Mouse (Mus musculus): ENCODE data around the gene Sel1l. TPM values are rescaled to one million over a fixed set of nuclear protein-coding genes. Genes with fewer than 3 reads are reported as not detected.

The Sel1l gene
- polyA plus RNA-seq, 1 experiment from 2014 or later, result 89.3 TPM

DNA sequence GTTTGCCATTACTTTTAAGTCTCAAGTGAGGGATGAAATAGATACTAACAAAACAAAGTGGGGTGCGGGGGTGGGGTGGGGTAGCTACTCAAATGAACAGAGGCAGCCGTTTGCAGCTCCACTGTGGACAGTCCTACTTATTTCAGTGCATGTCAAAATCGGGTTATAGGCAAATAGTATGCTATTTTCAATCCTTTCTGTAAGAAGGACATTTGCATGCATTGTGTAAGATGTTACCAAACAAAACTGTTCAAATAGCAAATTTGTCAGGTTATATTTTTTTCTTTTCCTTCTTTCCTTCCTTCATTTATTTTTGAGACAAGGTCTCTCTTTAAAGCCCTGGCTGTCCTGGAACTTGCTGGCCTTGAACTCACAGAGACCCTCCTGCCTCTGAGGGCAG is 44.7 kb downstream of the Sel1l start:
- Histone ChIP-seq H3K4me3 (ENCODE audit: low read length) (no peak overlapping the region), H3K4me1 (ENCODE audit: control insufficient read depth, insufficient read depth, low read length) (no peaks in the 10 kb centered on the region), H3K9me3 (ENCODE audit: control insufficient read depth, low read length) (no peaks in the 10 kb centered on the region), H3K27me3 (ENCODE audit: control insufficient read depth, insufficient read depth, low read length) (no peaks in the 10 kb centered on the region), H3K27ac (ENCODE audit: low read depth, low read length) (no peak overlapping the region), H3K36me3 (ENCODE audit: control insufficient read depth, insufficient read depth, low read length) (peaks cover 17% of the 10 kb centered on the region), H3K9ac (ENCODE audit: low read depth, low read length) (no peak overlapping the region), H3K4me2 (replicated peaks; ENCODE audit: low read depth, low read length) (no peak overlapping the region)
- no peak for ATAC-seq (ENCODE audit: low FRiP score, low TSS enrichment)
- 50% methylated on average over 3 of the region's 3 CpGs for WGBS

DNA sequence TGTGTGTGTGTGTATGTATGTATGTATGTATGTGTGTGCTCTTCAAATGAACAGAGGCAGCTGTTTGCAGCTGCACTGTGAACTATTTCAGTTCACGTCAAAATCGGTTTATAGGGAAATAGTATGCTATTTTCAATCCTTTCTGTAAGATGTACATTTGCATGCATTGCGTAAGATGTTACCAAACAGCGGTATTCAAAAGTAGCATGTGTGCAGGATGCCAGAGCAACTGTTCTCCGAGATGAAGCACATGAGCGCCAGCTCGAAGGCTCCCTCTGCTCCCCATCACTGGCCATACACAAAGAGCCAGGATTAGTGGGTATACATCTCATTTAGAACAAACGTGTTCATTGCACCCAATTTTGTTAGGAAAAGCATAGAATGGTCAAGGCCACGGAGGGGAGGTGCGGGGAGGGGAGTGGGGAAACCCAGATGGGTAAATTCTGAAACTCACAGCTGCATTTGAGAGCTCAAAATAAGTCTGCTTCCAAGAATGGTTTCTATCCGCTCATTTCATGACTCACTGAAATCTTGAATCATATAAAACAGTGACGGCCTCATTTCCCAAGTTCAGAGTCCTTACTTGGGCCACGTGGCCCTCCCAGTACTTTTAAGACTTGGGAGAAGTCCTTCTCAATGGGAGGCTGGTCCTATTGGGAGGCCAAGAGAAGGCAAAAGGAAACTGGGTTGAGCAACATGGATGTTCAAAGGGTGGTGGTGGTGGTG is 45.6 kb downstream of the Sel1l start:
- WGBS, result 88% methylated on average over 13 of the region's 13 CpGs
- ATAC-seq (ENCODE audit: low FRiP score, low TSS enrichment), result no peak

DNA sequence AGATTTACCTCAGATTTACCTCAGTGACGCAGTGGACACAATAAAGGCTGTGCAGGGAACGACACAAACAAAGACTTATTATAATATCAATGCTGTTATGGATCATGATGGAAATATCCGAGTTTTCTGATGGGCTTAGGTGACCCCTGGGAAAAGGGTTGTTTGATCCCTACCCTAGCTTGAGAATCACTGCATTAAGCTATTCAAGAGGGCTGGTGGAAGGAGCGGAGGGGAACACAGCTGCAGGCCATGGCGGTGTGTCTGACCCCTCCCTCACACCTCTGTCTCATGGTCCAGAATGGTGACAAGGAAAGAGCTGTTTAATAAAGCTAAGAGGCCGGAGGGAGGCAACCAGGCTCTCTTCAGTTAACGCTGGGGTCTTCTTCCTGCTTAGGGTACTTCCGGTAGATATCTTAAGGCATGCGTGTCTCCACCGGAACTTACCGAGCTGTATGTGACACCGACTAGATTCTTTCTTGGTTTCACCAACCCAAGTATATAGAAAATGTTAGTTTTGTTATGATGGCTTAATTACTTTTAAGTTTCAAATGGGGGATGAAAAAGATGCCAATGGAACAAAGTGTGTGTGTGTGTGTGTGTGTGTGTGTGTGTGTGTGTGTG is 46.3 kb downstream of the Sel1l start:
- no peak overlapping the region for H3K4me2 ChIP-seq (replicated peaks; ENCODE audit: low read depth, low read length)
- ATAC-seq (ENCODE audit: low FRiP score, low TSS enrichment), result no peak
- no peaks in the 10 kb centered on the region for H3K4me1 ChIP-seq (ENCODE audit: control insufficient read depth, insufficient read depth, low read length)
- H3K9me3 ChIP-seq (ENCODE audit: control insufficient read depth, low read length), result no peaks in the 10 kb centered on the region
- 91% methylated on average over 12 of the region's 12 CpGs for WGBS
- no peak overlapping the region for H3K4me3 ChIP-seq (ENCODE audit: low read length)
- H3K27me3 ChIP-seq (ENCODE audit: control insufficient read depth, insufficient read depth, low read length), result no peaks in the 10 kb centered on the region
- H3K9ac ChIP-seq (ENCODE audit: low read depth, low read length), result no peak overlapping the region
- 0 out of 2 replicates have a peak, but pooled peaks cover 5% of the 10 kb centered on the region for H3K36me3 ChIP-seq (ENCODE audit: control insufficient read depth, insufficient read depth, low read length)
- no peak overlapping the region for H3K27ac ChIP-seq (ENCODE audit: low read depth, low read length)

More for the DNA sequence above, 45.6 kb downstream of the Sel1l start:
- H3K36me3 ChIP-seq (ENCODE audit: control insufficient read depth, insufficient read depth, low read length), result peaks cover 10% of the 10 kb centered on the region; the same call in 1 of the 2 replicates
- no peak overlapping the region for H3K27ac ChIP-seq (ENCODE audit: low read depth, low read length)
- H3K4me2 ChIP-seq (replicated peaks; ENCODE audit: low read depth, low read length), result no peak overlapping the region
- H3K4me1 ChIP-seq (ENCODE audit: control insufficient read depth, insufficient read depth, low read length), result no peaks in the 10 kb centered on the region
- no peaks in the 10 kb centered on the region for H3K27me3 ChIP-seq (ENCODE audit: control insufficient read depth, insufficient read depth, low read length)
- no peaks in the 10 kb centered on the region for H3K9me3 ChIP-seq (ENCODE audit: control insufficient read depth, low read length)
- H3K9ac ChIP-seq (ENCODE audit: low read depth, low read length), result no peak overlapping the region
- H3K4me3 ChIP-seq (ENCODE audit: low read length), result no peak overlapping the region

DNA sequence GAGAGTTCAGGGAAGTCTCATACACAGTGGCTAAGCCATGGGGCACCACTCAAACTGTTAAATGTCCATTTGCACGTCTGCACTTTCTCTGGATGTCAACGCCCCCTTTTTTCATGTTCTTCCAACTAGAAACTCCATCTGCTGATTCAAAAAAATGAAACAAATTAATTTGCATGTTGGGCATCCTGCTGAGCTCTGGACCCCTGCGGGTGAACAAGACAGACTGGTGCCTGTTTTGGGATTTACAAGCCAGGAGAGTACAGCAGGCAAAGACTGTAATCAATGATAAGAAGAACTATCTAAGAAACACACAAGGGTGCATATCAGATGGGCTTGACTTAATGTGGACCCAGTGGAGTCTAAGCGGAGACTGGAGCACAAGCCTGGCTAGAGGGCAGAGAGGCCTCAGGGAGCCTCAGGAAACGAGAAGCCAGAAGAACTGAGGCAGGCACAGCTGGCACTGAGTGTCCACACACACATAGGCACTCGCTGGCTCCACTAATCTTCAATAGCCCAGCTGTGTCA is 48.0 kb downstream of the Sel1l start:
- H3K27me3 ChIP-seq (ENCODE audit: control insufficient read depth, insufficient read depth, low read length), result no peaks in the 10 kb centered on the region
- H3K4me2 ChIP-seq (replicated peaks; ENCODE audit: low read depth, low read length), result no peak overlapping the region
- WGBS, result 73% methylated on average over 6 of the region's 6 CpGs
- no peaks in the 10 kb centered on the region for H3K36me3 ChIP-seq (ENCODE audit: control insufficient read depth, insufficient read depth, low read length)
- ATAC-seq (ENCODE audit: low FRiP score, low TSS enrichment), result no peak
- no peaks in the 10 kb centered on the region for H3K4me1 ChIP-seq (ENCODE audit: control insufficient read depth, insufficient read depth, low read length)
- no peak overlapping the region for H3K9ac ChIP-seq (ENCODE audit: low read depth, low read length)
- no peak overlapping the region for H3K27ac ChIP-seq (ENCODE audit: low read depth, low read length)
- no peak overlapping the region for H3K4me3 ChIP-seq (ENCODE audit: low read length)
- H3K9me3 ChIP-seq (ENCODE audit: control insufficient read depth, low read length), result no peaks in the 10 kb centered on the region

DNA sequence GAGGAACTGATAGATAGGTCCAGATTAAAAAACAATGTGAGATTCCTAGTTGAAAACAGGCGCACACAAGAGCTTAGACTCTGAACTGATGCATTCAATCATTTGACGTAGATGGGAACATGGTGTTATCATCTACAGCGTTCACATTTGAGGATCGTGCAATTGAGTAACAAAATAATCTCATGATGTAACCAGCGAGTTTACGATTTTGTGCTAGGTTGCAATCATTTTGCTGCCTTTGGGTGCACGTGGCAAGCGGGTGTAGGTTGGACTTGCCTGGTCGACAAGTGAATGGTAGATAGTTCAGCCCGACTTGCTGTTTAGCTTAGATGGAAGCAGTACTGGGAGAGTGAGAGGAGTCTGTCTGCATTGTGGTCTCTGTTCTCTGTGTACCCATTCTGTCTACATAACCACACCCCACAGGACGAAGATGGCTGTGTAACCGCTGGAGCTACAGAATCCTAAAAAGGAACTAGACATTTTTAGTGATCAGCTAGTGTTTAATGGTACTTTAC is 49.1 kb downstream of the Sel1l start:
- Histone ChIP-seq H3K36me3 (ENCODE audit: control insufficient read depth, insufficient read depth, low read length) (no peaks in the 10 kb centered on the region), H3K27ac (ENCODE audit: low read depth, low read length) (no peak overlapping the region), H3K4me3 (ENCODE audit: low read length) (no peak overlapping the region), H3K27me3 (ENCODE audit: control insufficient read depth, insufficient read depth, low read length) (no peaks in the 10 kb centered on the region), H3K9me3 (ENCODE audit: control insufficient read depth, low read length) (no peaks in the 10 kb centered on the region), H3K4me2 (replicated peaks; ENCODE audit: low read depth, low read length) (no peak overlapping the region), H3K9ac (ENCODE audit: low read depth, low read length) (no peak overlapping the region), H3K4me1 (ENCODE audit: control insufficient read depth, insufficient read depth, low read length) (no peaks in the 10 kb centered on the region)
- WGBS, result 76% methylated on average over 12 of the region's 12 CpGs
- no peak for ATAC-seq (ENCODE audit: low FRiP score, low TSS enrichment)

DNA sequence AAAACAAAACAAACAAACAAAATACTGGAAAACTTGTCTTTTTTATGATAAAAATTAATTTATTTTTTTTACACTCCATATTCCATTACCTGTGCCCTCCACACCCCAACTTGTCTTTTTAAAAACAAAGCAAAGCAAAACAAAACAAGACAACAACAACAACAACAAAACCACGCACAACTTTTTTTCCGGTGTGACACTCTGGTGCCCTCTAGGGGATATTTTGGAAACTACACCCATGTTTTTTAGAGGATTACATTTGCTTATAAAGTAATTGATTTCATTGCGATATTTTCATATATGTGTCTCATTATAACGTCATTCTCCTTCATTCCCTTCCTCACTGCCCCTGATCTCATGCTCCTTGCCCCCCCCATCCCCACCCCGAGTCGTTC is 49.6 kb downstream of the Sel1l start:
- Histone ChIP-seq H3K36me3 (ENCODE audit: control insufficient read depth, insufficient read depth, low read length) (no peaks in the 10 kb centered on the region), H3K27me3 (ENCODE audit: control insufficient read depth, insufficient read depth, low read length) (no peaks in the 10 kb centered on the region), H3K4me3 (ENCODE audit: low read length) (no peak overlapping the region), H3K9me3 (ENCODE audit: control insufficient read depth, low read length) (no peaks in the 10 kb centered on the region), H3K9ac (ENCODE audit: low read depth, low read length) (no peak overlapping the region), H3K4me2 (replicated peaks; ENCODE audit: low read depth, low read length) (no peak overlapping the region), H3K27ac (ENCODE audit: low read depth, low read length) (no peak overlapping the region), H3K4me1 (ENCODE audit: control insufficient read depth, insufficient read depth, low read length) (no peaks in the 10 kb centered on the region)
- 22% methylated on average over 6 of the region's 6 CpGs for WGBS
- ATAC-seq (ENCODE audit: low FRiP score, low TSS enrichment), result no peak

DNA sequence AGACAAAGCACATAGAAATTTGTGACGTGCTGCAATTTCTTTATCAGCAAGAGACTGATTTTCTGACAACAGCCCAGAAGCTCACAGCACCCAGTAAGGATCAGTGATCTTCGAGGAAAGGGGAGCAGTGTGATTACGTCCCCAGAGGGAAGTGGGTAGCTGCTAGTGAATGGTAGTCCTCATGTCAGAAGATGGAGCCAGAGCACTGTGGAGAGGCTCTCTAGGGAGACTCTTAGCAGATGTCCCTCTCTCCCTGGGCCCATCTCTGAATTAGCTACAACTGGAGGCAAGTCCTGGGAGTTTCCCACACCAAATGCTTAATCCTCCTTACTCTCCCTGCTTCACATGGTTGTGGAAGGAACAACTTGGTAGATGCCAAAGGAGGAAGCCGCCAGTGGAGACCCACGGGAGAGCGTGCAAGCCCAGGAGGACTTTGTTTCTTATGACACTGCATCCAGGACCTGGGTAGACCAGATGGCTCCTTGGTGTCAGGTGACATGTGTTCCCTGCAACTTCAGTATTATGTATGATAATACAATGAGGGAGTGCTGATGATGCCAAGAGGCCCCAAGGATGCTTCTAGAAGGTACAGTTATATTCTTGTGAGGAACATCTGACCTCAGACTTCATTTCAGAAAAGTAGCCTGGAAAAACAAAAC is 50.1 kb downstream of the Sel1l start:
- H3K9me3 ChIP-seq (ENCODE audit: control insufficient read depth, low read length), result no peaks in the 10 kb centered on the region
- H3K36me3 ChIP-seq (ENCODE audit: control insufficient read depth, insufficient read depth, low read length), result no peaks in the 10 kb centered on the region
- H3K4me1 ChIP-seq (ENCODE audit: control insufficient read depth, insufficient read depth, low read length), result no peaks in the 10 kb centered on the region
- no peak overlapping the region for H3K4me2 ChIP-seq (replicated peaks; ENCODE audit: low read depth, low read length)
- H3K27me3 ChIP-seq (ENCODE audit: control insufficient read depth, insufficient read depth, low read length), result no peaks in the 10 kb centered on the region
- ATAC-seq (ENCODE audit: low FRiP score, low TSS enrichment), result no peak
- 81% methylated on average over 6 of the region's 6 CpGs for WGBS
- no peak overlapping the region for H3K27ac ChIP-seq (ENCODE audit: low read depth, low read length)
- no peak overlapping the region for H3K9ac ChIP-seq (ENCODE audit: low read depth, low read length)
- no peak overlapping the region for H3K4me3 ChIP-seq (ENCODE audit: low read length)

DNA sequence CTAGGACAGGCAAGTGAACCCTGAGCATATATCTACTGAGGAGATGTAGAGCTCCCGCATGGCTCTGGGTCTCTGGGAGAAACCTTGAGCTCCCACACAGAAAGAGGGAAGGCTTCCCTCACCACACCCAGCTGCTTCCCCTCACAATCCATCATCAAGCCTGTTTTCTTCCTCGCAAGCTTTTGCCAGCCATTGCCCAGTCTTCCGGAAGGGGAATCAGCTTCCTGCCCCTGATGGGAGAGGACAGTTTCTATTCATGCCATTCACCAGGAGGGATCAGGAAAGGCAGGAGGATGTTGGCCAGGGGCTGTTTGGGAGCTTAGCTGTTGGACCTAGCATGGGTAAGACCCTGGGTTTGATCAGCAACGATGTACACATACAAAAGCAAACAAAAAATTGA is 52.2 kb downstream of the Sel1l start:
- no peak overlapping the region for H3K4me2 ChIP-seq (replicated peaks; ENCODE audit: low read depth, low read length)
- H3K36me3 ChIP-seq (ENCODE audit: control insufficient read depth, insufficient read depth, low read length), result no peaks in the 10 kb centered on the region
- H3K4me1 ChIP-seq (ENCODE audit: control insufficient read depth, insufficient read depth, low read length), result no peaks in the 10 kb centered on the region
- no peak for ATAC-seq (ENCODE audit: low FRiP score, low TSS enrichment)
- H3K9me3 ChIP-seq (ENCODE audit: control insufficient read depth, low read length), result no peaks in the 10 kb centered on the region
- WGBS, result 67% methylated on average over 4 of the region's 4 CpGs
- no peak overlapping the region for H3K27ac ChIP-seq (ENCODE audit: low read depth, low read length)
- no peaks in the 10 kb centered on the region for H3K27me3 ChIP-seq (ENCODE audit: control insufficient read depth, insufficient read depth, low read length)
- H3K4me3 ChIP-seq (ENCODE audit: low read length), result no peak overlapping the region
- no peak overlapping the region for H3K9ac ChIP-seq (ENCODE audit: low read depth, low read length)

DNA sequence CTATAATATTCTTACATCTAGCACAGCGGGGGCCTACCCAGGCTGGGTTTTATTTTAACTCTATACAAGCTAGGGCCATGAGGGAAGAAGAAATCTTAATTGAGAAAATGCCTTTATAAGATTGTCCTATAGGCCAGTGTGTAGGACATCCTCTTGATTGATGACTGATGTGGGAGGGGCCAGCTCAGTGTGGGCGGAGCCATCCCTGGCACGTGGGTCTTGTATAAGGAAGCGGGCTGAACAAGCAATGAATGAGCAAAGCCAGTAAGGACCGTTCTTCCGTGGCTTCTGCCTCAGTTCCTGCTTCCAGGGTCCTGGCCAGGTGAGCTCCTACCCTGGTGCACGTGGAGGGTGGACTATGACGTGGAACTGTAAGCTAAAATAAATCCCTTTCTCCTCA is 55.7 kb downstream of the Sel1l start:
- Histone ChIP-seq H3K4me2 (replicated peaks; ENCODE audit: low read depth, low read length) (no peak overlapping the region), H3K36me3 (ENCODE audit: control insufficient read depth, insufficient read depth, low read length) (no peaks in the 10 kb centered on the region), H3K9ac (ENCODE audit: low read depth, low read length) (no peak overlapping the region), H3K27ac (ENCODE audit: low read depth, low read length) (no peak overlapping the region), H3K4me3 (ENCODE audit: low read length) (no peak overlapping the region), H3K27me3 (ENCODE audit: control insufficient read depth, insufficient read depth, low read length) (no peaks in the 10 kb centered on the region), H3K4me1 (ENCODE audit: control insufficient read depth, insufficient read depth, low read length) (no peaks in the 10 kb centered on the region), H3K9me3 (ENCODE audit: control insufficient read depth, low read length) (no peaks in the 10 kb centered on the region)
- ATAC-seq (ENCODE audit: low FRiP score, low TSS enrichment), result 0 out of 2 replicates have a peak, but pooled peaks have one; percentile 22
- WGBS, result 76% methylated on average over 8 of the region's 8 CpGs

Measured in kidney, embryonic 14.5 days (tissue).